In the genomic region with DNA sequence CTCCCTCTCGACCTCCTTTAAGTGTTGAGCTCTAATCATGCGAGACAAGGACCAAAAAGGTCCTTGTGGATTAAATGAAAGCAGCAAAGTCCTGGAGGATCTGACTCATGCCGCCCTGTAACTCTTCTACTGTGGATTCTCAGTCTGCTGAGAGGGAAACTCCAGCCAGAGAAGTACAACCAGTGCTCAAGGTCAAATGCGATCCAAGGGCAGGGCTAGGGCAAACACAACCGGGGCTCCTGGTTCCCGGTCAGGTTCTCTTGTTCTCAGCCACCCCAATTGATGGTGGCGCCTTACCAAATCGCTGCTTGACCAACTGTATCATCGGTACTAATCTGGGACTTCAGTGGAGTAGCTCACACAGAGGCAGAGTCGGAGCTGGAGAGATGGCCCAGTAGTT, we compare ENCODE assay signal across 10 mouse cellular contexts. TPM values are rescaled to one million over a fixed set of nuclear protein-coding genes. Genes with fewer than 3 reads are reported as not detected.
A peak's percentile ranks its signal among the peaks of the same experiment; 100 is the strongest.
DNase-seq lines count a peak whose midpoint lies in the region; ATAC-seq lines count a peak whose summit lies in the region.
"Had no signal": no experiment of that assay in that cellular context is flagged by ENCODE, and none has a peak within 500 bp of the region (broad histone marks: within the 10 kb centered on the region; RNA-seq: fewer than 3 reads in every experiment).

No protein-coding gene starts in this region.

- WGBS in heart, embryonic 12.5 days = 68% methylated on average over 10 of the region's 10 CpGs
- 62% methylated on average over 10 of the region's 10 CpGs for WGBS in heart, embryonic 14.5 days

- H3K9ac ChIP-seq in heart, embryonic 12.5 days = no peak overlapping the region
- H3K9ac ChIP-seq in heart, embryonic 14.5 days (ENCODE audit: low read length) = peak overlapping the region; percentile 63

- no peak overlapping the region for H3K4me2 ChIP-seq in heart, embryonic 12.5 days
- H3K4me2 ChIP-seq in heart, embryonic 14.5 days (ENCODE audit: low read length) = no peak overlapping the region
- H3K4me2 ChIP-seq: midbrain, embryonic 11.5 days had no signal

- H3K27me3 ChIP-seq in heart, embryonic 12.5 days (replicated peaks) = no peaks in the 10 kb centered on the region
- H3K27me3 ChIP-seq in heart, embryonic 14.5 days (ENCODE audit: control insufficient read depth, insufficient read depth, low read length) = no peaks in the 10 kb centered on the region

- no peak for ATAC-seq in heart, embryonic 12.5 days (ENCODE audit: insufficient number of reproducible peaks, low FRiP score)
- no peak for ATAC-seq in heart, embryonic 14.5 days (ENCODE audit: insufficient number of reproducible peaks, insufficient read depth, low FRiP score, low read depth)
- ATAC-seq: activated CD4-positive, CD25-positive, alpha-beta regulatory T cell, adult 4 months; hindbrain, embryonic 16.5 days had no signal

- H3K9me3 ChIP-seq in heart, embryonic 12.5 days (replicated peaks) = no peaks in the 10 kb centered on the region
- H3K9me3 ChIP-seq in heart, embryonic 14.5 days (ENCODE audit: control insufficient read depth, low read length) = no peaks in the 10 kb centered on the region

- H3K36me3 ChIP-seq in heart, embryonic 12.5 days = 0 out of 2 replicates have a peak, but pooled peaks cover 5% of the 10 kb centered on the region
- H3K36me3 ChIP-seq in heart, embryonic 14.5 days (ENCODE audit: control insufficient read depth, insufficient read depth, low read length) = 0 out of 2 replicates have a peak, but pooled peaks cover 4% of the 10 kb centered on the region

- H3K4me3 ChIP-seq in heart, embryonic 12.5 days = no peak overlapping the region
- no peak overlapping the region for H3K4me3 ChIP-seq in heart, embryonic 14.5 days (ENCODE audit: control insufficient read depth in 1 of 2, insufficient read depth in 1 of 2, low read depth in 1 of 2, low read length in 2 of 2)

- H3K27ac ChIP-seq in heart, embryonic 12.5 days (ENCODE audit: poor library complexity, severe bottlenecking) = peak overlapping the region; percentile 51
- H3K27ac ChIP-seq in heart, embryonic 14.5 days (replicated peaks in 1 of 2; ENCODE audit: control insufficient read depth in 1 of 2, insufficient read depth in 1 of 2, low read depth in 2 of 2, low read length in 2 of 2) = peak overlapping the region; percentile 74 to 82

- no peak for DNase-seq in heart, adult 8-10 months (ENCODE audit: low spot score)
- DNase-seq in cerebellum, adult 8-10 months = peak; percentile 26
- peak; percentile 52 to 77 for DNase-seq in kidney, postnatal 25 days
- no peak for DNase-seq in frontal cortex, postnatal 36 days (ENCODE audit: low spot score in 2 of 2)
- DNase-seq in adipocyte (ENCODE audit: low spot score) = no peak

- H3K4me1 ChIP-seq in heart, embryonic 12.5 days (replicated peaks) = peaks cover 66% of the 10 kb centered on the region
- H3K4me1 ChIP-seq in heart, embryonic 14.5 days (ENCODE audit: control insufficient read depth in 2 of 2, insufficient read depth in 2 of 2, low read length in 2 of 2) = peaks cover 41 to 62% of the 10 kb centered on the region in 2 experiments

RNA-seq across cellular contexts. Expression of a gene that starts 12.8 kb away (rescaled TPM):
- 15.3 and 17.0 TPM in 2 replicates for polyA plus RNA-seq in heart, embryonic 12.5 days (2016; fragmentation: Nextera tagmentation; extraction: Ambion mirVana)
- 10 to 100 TPM; 24.0 to 31.3 (median 26.9) TPM for total RNA-seq in heart, adult 8-10 months (2022)
- polyA plus RNA-seq in heart, embryonic 14.5 days (2014; fragmentation: Nextera tagmentation; extraction: Ambion mirVana) = 15.4 and 15.6 TPM in 2 replicates

RNA-seq across cellular contexts. Expression of a gene that starts 51.6 kb away (rescaled TPM):
- 37.9 and 45.9 TPM in 2 replicates for polyA plus RNA-seq in heart, embryonic 12.5 days (2016; fragmentation: Nextera tagmentation; extraction: Ambion mirVana)
- total RNA-seq in heart, adult 8-10 months (2022) = 10 to 100 TPM in 2 of 4 experiments, 1 to 10 TPM in 2; 6.2 to 10.0 (median 8.4) TPM
- 40.4 and 42.0 TPM in 2 replicates for polyA plus RNA-seq in heart, embryonic 14.5 days (2014; fragmentation: Nextera tagmentation; extraction: Ambion mirVana)

RNA-seq across cellular contexts. Expression of a gene that starts 58.2 kb away (rescaled TPM):
- polyA plus RNA-seq in heart, embryonic 12.5 days (2016; fragmentation: Nextera tagmentation; extraction: Ambion mirVana) = 26.6 and 27.8 TPM in 2 replicates
- total RNA-seq in heart, adult 8-10 months (2022) = 10 to 100 TPM; 16.8 to 21.9 (median 20.5) TPM
- 29.4 and 33.0 TPM in 2 replicates for polyA plus RNA-seq in heart, embryonic 14.5 days (2014; fragmentation: Nextera tagmentation; extraction: Ambion mirVana)

Comparison
In these comparisons a context has a peak if more than half of its experiments do, and no peak if none do; other contexts are left out.
1. DNase-seq: peak in cerebellum, adult 8-10 months (single experiment) and kidney, postnatal 25 days (2 of 2); none in heart, adult 8-10 months (single experiment), frontal cortex, postnatal 36 days (0 of 2) and adipocyte (single experiment).